Mouse (Mus musculus) small intestine, adult 2 months (tissue): ENCODE measurements at regions not wholly inside any gene's neighbourhood (a gene's known extent, or its start where the extent isn't known, plus 50 kb on each side); places are given as distances from the start of the nearest gene placed in this dataset.

Experiments
- H3K27ac ChIP-seq: fragments of 200-500 bp; 2 replicates; pipeline ENCODE4 v1.5.1; 2012; ENCODE audit warnings: low read depth, low read length, control low read depth, inconsistent platforms; ENCODE audit not compliant: insufficient read depth
- H3K27me3 ChIP-seq: fragments of 200-500 bp; 2 replicates; pipeline ENCODE4 v1.6.1; 2012; ENCODE audit warnings: mild to moderate bottlenecking, moderate library complexity, low read length, inconsistent platforms; ENCODE audit not compliant: control insufficient read depth, insufficient read depth
- H3K36me3 ChIP-seq: fragments of 200-500 bp; 2 replicates; pipeline ENCODE4 v1.6.1; 2012; ENCODE audit warnings: mild to moderate bottlenecking, low read length, control low read depth, inconsistent platforms; ENCODE audit not compliant: control insufficient read depth, insufficient read depth
- H3K4me1 ChIP-seq: fragments of 200-500 bp; 2 replicates; pipeline ENCODE4 v1.6.1; 2012; ENCODE audit warnings: low read length, inconsistent platforms, mixed read lengths; ENCODE audit not compliant: control insufficient read depth, insufficient read depth, insufficient read length
- H3K4me3 ChIP-seq: fragments of 200-500 bp; 2 replicates; pipeline ENCODE4 v1.5.1; 2012; ENCODE audit warnings: low read depth, mild to moderate bottlenecking, control low read depth, inconsistent platforms, low read length, moderate library complexity
- CTCF ChIP-seq: fragments of 200-500 bp; IDR thresholded peaks from 2 replicates; pipeline ENCODE4 v1.5.1; 2012; ENCODE audit warnings: low read depth, mild to moderate bottlenecking, control low read depth, inconsistent platforms, low read length, moderate library complexity, mixed read lengths; ENCODE audit not compliant: insufficient replicate concordance, insufficient read length; ENCODE audit errors: extremely low read depth
- POLR2A ChIP-seq: fragments of 200-500 bp; IDR thresholded peaks from 2 replicates; pipeline ENCODE4 v1.6.1; 2012; ENCODE audit warnings: low read depth, mild to moderate bottlenecking, control low read depth, inconsistent platforms, low read length, moderate library complexity
- WGBS: fragments of 180-500 bp; shearing (Covaris S2); methylation state at CpG from one replicate; pipeline ENCODE4 v1.1.7; 2018; 5-methylcytosine and 5-hydroxymethylcytosine counted together

DNA sequence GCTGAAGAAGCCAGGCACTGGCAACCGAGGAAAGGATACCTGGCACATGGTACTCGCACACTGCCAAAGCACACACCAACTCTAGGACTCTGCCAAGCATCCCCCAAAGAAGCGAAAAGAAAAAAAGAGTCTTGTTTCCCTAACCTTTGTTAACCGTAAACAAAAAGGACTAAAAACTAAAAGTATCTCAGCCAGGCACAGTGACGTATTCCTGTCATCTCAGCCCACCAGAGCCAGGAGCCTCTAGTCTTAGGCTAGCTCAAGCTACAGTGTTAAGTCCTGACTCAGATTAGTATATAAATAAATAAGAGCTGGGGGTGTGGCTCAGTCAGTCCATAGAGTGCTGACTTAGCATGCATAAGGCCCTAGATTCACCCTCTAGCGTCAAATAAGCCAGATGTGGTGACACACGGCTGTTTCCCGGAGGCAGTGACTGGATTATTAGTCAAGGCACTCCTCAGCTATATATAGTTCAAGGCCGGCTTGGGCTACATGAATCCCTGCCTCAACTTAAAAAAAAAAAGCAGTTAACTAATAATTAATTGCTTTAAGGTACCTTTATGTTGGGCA is 130.1 kb downstream of the Sox4 start:
- no peaks in the 10 kb centered on the region for H3K4me1 ChIP-seq
- H3K4me3 ChIP-seq: no peak overlapping the region
- H3K36me3 ChIP-seq: no peaks in the 10 kb centered on the region
- 81% methylated on average over 9 of the region's 9 CpGs for WGBS
- TF ChIP-seq CTCF (no peak), POLR2A (no peak)
- H3K27me3 ChIP-seq: no peaks in the 10 kb centered on the region
- no peak overlapping the region for H3K27ac ChIP-seq

DNA sequence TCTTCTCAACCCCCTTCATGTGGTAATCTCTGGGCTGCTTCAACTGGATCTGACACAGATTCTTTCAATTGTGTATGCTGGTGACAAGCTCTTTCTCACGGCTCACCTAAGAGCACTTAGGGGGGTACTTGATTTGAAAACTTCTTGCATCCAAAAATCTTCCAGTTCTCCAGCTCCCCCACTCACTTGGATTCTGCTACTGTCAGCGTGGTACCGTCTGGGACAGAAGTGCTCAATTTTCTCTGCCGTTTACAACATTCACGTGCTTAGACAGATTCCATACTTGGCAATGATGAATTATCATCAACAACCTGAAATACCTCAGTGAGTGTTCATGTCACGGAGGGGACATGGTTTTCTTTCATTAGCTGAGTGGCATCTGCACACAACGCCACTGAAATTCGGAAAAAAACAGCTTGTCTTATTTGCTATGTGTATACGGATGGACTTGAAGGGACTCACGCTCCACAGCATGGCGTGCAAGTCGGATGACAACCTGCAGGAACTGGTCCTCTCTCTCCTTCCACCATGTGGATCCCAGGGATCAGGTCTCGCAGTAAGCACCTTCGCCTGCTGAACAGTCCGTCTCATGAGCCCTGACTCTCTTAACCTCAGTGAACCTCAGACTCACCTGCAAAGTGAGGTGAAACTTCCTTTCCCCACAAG is 132.5 kb downstream of the Sox4 start:
- Histone ChIP-seq H3K36me3 (no peaks in the 10 kb centered on the region), H3K27me3 (no peaks in the 10 kb centered on the region), H3K4me3 (no peak overlapping the region), H3K27ac (no peak overlapping the region), H3K4me1 (no peaks in the 10 kb centered on the region)
- WGBS: 81% methylated on average over 15 of the region's 15 CpGs
- TF ChIP-seq POLR2A (no peak), CTCF (no peak)

DNA sequence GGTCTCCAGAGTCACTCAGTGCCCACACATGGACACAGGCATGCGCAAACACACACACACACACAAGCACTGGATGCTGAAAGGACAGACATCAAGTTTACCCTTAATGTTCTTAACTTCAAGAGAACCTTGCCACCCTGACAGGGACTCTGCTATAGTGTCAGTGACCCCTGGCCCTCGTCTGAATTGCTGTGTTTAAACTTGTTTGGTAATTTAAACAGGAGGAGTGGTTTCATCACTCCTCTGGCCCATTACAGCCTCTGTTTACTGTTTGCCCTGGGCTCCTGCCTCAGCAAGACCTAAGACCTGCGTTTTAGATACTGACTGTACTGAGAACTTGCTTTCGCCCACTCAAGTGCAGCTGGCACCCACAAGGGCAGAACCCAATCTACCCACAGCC is 139.4 kb downstream of the Sox4 start:
- TF ChIP-seq POLR2A: no peak
- TF ChIP-seq CTCF: no peak
- no peak overlapping the region for H3K27ac ChIP-seq
- 57% methylated on average over 4 of the region's 4 CpGs for WGBS
- H3K36me3 ChIP-seq: no peaks in the 10 kb centered on the region
- H3K4me1 ChIP-seq: no peaks in the 10 kb centered on the region
- no peak overlapping the region for H3K4me3 ChIP-seq
- H3K27me3 ChIP-seq: no peaks in the 10 kb centered on the region

DNA sequence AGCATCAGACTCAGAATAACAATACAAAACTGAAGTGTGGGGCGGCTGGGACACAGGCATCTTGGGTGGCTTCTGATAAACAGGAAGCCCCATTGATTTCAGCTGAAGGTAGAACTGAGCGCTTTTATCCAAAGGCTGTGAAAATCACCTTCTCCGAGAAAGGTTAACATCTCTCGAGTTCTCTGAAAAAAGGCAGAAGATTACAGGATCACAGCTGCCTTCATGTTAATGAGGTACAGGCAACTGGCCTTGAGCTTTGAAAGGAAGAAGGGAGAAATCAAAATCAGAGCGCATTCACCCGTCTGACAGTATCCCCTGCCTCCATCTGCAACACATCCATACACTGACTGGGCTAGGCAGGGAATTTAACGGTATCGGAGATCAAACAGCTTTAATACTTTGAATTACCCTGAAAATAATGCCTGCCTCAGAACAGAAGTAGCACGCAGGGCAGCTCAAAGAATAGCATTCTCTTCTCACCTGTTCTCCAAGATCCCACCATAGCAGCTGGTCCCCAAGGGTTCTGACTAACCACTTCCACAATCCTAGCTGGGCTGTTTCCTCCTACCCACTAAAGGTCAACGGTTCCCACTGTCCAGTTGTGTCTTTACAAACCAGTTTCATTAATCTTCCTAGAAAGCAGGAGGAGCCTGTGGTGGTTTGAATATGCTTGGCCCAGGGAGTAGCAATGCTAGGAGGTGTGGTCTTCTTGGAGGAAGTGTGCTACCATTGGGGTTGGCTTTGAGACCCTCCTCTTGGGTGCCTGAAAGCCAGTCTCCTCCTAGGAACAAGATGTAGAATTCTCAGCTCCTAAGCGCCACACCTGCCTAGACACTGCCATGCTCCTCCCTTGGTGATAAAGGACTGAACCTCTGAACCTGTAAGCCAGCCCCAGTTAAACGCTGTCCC is 141.6 kb downstream of the Sox4 start:
- no peak for TF ChIP-seq POLR2A
- TF ChIP-seq CTCF: no peak
- Histone ChIP-seq H3K27ac (no peak overlapping the region), H3K4me3 (no peak overlapping the region), H3K27me3 (no peaks in the 10 kb centered on the region), H3K36me3 (no peaks in the 10 kb centered on the region), H3K4me1 (no peaks in the 10 kb centered on the region)
- 74% methylated on average over 12 of the region's 12 CpGs for WGBS

DNA sequence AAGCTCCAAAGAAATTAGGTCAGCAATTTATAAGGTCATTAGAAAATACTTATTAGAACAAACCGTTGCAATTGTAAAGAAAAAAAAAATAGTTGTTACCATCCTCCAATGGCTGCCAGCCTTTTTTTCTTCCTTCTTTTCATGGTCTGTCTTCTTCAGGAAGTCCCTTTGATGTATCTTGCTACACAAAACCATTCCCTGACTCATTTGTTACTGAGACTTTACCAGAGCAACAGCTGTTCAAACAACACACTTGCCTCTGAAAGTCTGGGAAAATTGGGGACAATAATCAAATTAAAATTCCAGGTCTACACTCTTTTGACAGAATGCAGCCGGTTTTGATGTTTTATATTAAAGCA is 142.5 kb downstream of the Sox4 start:
- TF ChIP-seq POLR2A (no peak), CTCF (no peak)
- Histone ChIP-seq H3K36me3 (no peaks in the 10 kb centered on the region), H3K4me1 (no peaks in the 10 kb centered on the region), H3K4me3 (no peak overlapping the region), H3K27me3 (no peaks in the 10 kb centered on the region), H3K27ac (no peak overlapping the region)
- 27% methylated on average over 2 of the region's 2 CpGs for WGBS

DNA sequence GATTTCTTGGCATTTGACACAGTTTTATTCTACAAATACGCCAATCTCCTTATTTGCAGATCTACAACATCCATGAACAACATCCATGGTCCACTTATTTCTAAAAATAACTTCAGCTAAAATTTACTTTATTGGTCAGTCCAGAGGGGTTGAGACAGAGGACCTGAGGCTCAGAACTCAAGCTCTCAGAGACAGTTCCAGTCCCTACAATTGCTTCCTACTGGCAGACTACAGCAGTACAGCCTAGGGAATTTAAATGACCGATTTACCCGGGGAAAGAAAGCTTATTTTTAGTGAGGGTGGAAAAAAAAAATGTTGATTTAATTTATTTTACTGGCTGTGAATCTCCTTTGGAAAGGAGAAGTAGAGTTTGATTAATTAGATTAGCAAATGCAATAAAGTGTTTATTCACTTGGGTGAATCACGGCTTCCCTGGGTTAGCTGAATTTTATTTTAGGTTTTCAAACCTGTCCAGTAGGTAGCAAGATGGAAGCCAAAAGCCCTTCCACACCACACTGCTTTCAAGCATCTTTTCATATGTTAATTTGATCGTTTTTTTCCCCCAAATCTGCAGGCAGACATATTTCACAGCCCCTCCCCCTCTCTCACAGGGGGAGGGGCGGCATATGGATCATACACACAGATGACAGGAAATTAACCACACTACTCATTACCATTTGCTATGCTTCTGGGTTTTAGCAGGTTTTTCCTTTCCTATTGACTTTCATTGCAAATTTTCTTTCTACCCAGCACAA is 143.0 kb downstream of the Sox4 start:
- Histone ChIP-seq H3K27me3 (no peaks in the 10 kb centered on the region), H3K4me3 (no peak overlapping the region), H3K27ac (no peak overlapping the region), H3K36me3 (no peaks in the 10 kb centered on the region), H3K4me1 (no peaks in the 10 kb centered on the region)
- WGBS: 67% methylated on average over 6 of the region's 6 CpGs
- no peak for TF ChIP-seq CTCF
- TF ChIP-seq POLR2A: no peak
